Mouse (Mus musculus) layer of hippocampus, postnatal 25 days (tissue): ENCODE measurements around the gene Ykt6. TPM values are rescaled to one million over a fixed set of nuclear protein-coding genes. Genes with fewer than 3 reads are reported as not detected.

Experiments
- DNase-seq, 2 experiments: peaks; one replicate each; pipeline ENCODE4 v3.0.0; 2022; ENCODE audit warnings: mixed read lengths in 2 of 2, low spot score in 1 of 2; ENCODE audit errors: extremely low spot score in 1 of 2
- total RNA-seq, 2 experiments: library from RNA; stranded (reverse); gene quantifications; 2 replicates each; pipeline ENCODE4 v1.2.3; 2021

Ykt6 gene
- total RNA-seq, 2 experiments from 2014 or later, result 70.2 to 73.0 TPM

- DNase-seq, result no peak
Measured at GRCm38 (mm10) chr11:5948546-5949250, 6.8 kb upstream of the Ykt6 start.

GRCm38 (mm10) chr11:5949586-5950352, 5.7 kb upstream of the Ykt6 start, which contains the start of gene Gck:
TSS of gene Gck (minus strand) at chr11:5950081.
- no peak for DNase-seq

GRCm38 (mm10) chr11:5952501-5952900, 3.0 kb upstream of the Ykt6 start:
- DNase-seq, result no peak

- no peak for DNase-seq
Measured at GRCm38 (mm10) chr11:5953130-5953765, 2.2 kb upstream of the Ykt6 start.

- no peak for DNase-seq
Measured at GRCm38 (mm10) chr11:5954435-5954834, 1.1 kb upstream of the Ykt6 start.

GRCm38 (mm10) chr11:5954965-5955504, 458 bp upstream of the Ykt6 start:
- DNase-seq, result no peak

- no peak for DNase-seq
Measured at GRCm38 (mm10) chr11:5960051-5960450, 4.6 kb downstream of the Ykt6 start.

- no peak for DNase-seq
Measured at GRCm38 (mm10) chr11:5965865-5966264, 10.4 kb downstream of the Ykt6 start.

GRCm38 (mm10) chr11:5966751-5967150, 11.3 kb downstream of the Ykt6 start:
- DNase-seq, result no peak

GRCm38 (mm10) chr11:5968223-5968622, 12.7 kb downstream of the Ykt6 start:
- DNase-seq, result no peak

- no peak for DNase-seq
Measured at GRCm38 (mm10) chr11:5971202-5971601, 15.7 kb downstream of the Ykt6 start.

- no peak for DNase-seq
Measured at GRCm38 (mm10) chr11:5973151-5973550, 17.7 kb downstream of the Ykt6 start.

- no peak for DNase-seq
Measured at GRCm38 (mm10) chr11:5974053-5974452, 18.6 kb downstream of the Ykt6 start.

- DNase-seq, result no peak
Measured at GRCm38 (mm10) chr11:5975068-5975467, 19.6 kb downstream of the Ykt6 start.

- DNase-seq, result no peak
Measured at GRCm38 (mm10) chr11:5976106-5976505, 20.6 kb downstream of the Ykt6 start.

GRCm38 (mm10) chr11:5979088-5979487, 23.6 kb downstream of the Ykt6 start:
- DNase-seq, result no peak

- DNase-seq, result no peak
Measured at GRCm38 (mm10) chr11:5980108-5980507, 24.6 kb downstream of the Ykt6 start.

- DNase-seq, result no peak
Measured at GRCm38 (mm10) chr11:5980561-5980960, 25.1 kb downstream of the Ykt6 start.

GRCm38 (mm10) chr11:5981323-5981722, 25.8 kb downstream of the Ykt6 start:
- no peak for DNase-seq

- DNase-seq, result no peak
Measured at GRCm38 (mm10) chr11:5983629-5984028, 28.1 kb downstream of the Ykt6 start.

GRCm38 (mm10) chr11:5988126-5988525, 32.6 kb downstream of the Ykt6 start:
- DNase-seq, result no peak
